Mouse (Mus musculus) gonadal fat pad, adult 2 months (tissue): ENCODE results near the gene Ell2. TPM values are rescaled to one million over a fixed set of nuclear protein-coding genes. Genes with fewer than 3 reads are reported as not detected.
"Not testable (repeated sequence)": the region's sequence is repeated elsewhere in the genome, so short reads cannot be mapped to it uniquely, and the experiment has no call there.

ENCODE experiments used
- DNase-seq: peaks from one replicate; pipeline ENCODE4 v3.0.0-alpha.2; 2012; ENCODE audit warnings: low read depth
- polyA plus RNA-seq: library from polyadenylated mRNA; depleted of rRNA; stranded (reverse); fragments of >200 nt; gene quantifications from 2 replicates; pipeline ENCODE4 v1.2.3, GENCODE M21; 2012; rRNA removed

Ell2 gene
- 7.6 and 8.2 TPM in 2 replicates for polyA plus RNA-seq

DNA sequence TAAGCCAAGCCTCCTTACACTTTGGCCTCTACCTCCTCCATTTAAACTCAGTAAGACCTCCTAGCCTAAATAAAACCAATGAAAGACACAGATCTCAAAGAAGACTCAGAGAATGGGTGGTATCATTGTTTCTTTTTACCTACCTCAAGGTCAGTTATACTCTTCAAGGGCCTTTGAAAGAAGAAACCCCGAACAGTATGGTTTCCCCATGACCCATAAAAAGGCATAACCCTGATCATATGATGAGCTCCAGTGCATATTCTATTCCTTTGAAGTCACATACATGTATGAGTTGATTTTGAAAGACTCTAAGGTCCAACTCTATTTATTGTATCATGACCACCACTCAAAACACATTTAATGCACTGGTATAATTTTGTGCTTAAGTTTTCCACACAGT lies at the start of gene Ell2:
Gene Ell2, plus strand, starts transcription at position 301 of the 400 bp plus-strand sequence.
- DNase-seq = no peak

DNA sequence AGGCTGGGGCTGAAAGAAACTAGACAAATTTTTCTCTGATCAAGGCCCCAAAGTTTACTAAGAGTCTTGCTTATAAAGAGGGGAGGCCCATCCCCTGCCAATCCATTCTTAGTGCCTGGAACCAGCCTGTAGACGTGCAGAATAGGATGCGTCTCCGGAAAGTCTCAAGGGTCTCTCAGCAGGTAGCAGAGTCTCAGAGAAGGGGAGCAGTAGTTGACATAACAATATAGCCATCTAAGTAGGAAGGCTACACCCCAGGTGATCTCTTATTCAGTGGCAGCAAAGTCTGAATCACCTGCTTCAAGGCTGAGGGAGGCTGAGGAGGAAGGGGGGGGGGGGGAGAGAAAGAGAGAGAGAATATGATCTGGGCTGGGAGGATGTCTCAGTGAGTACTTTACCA lies 21.1 kb upstream of the Ell2 start:
- no peak for DNase-seq

DNA sequence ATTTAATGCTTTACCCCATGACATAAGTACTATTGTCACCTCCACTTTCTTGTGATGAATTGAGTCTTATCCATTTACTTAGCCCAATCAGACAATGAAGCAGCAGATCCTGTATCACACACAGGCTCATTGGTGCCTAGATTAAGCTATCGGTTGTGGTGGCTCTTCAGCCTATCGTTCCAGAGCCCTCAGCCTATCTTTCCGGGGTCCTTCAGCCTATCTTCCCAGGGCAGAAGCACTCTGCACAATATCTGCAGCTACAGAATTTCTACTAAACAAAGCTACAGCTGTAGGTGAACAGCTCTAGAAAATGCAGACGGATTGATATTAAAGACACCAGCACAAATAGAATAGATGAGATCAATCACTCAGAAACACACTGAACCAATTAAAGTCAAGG lies 19.6 kb upstream of the Ell2 start:
- no peak for DNase-seq

DNA sequence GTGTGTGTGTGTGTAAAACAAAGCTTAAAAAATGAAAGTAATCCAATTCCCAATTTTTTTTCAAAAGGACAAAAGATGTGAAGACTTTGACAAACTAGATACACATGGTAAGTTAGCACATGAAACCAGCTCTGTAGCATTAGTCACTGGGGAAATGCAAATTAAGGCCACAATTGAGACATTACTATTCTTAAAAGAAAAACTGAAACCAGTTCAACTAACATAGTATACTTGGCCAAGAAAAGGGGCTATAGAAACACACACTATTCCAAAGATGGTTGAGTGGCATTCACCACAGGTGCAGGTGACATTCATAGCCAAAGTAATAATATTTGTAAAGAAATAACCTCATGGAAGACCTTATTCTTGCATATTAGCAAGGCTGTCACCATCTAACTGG lies 14.9 kb upstream of the Ell2 start:
- DNase-seq = no peak

DNA sequence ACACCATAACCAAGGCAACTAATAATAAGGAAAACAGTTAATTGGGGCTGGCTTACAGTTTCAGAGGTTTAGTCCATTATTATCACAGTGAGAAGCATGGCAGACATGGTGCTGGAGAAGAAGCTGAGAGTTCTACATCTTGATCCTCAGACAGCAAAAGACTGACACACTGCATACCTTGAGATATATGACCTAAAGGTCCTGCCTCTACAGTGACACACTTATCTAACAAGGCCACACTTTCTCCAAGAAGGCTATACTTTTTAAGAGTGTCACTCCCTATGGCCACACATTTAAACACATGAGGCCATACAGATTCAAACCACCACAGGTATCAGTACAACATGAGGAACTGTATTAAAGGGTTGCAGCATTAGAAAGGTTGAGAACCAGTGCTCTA lies 13.5 kb upstream of the Ell2 start:
- DNase-seq = no peak

DNA sequence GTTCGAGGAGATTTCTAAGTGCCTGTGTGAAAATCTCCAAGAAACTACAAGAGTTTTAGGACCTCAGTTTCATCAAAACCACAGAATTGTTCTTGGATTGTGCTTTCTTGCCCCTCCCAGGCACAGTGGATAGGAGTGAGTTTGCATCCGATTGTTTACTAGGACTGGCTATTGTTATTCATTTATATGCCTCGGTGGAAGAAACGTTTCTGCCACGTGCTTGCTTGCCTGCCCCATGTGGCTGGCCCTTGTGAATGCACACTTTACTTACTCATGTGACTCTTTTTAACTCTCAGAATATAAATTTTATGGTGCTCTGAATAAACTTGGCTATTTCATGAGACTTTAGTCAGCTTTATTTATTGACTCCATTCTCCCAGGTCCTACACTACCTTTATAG lies 3.7 kb upstream of the Ell2 start:
- DNase-seq = no peak

DNA sequence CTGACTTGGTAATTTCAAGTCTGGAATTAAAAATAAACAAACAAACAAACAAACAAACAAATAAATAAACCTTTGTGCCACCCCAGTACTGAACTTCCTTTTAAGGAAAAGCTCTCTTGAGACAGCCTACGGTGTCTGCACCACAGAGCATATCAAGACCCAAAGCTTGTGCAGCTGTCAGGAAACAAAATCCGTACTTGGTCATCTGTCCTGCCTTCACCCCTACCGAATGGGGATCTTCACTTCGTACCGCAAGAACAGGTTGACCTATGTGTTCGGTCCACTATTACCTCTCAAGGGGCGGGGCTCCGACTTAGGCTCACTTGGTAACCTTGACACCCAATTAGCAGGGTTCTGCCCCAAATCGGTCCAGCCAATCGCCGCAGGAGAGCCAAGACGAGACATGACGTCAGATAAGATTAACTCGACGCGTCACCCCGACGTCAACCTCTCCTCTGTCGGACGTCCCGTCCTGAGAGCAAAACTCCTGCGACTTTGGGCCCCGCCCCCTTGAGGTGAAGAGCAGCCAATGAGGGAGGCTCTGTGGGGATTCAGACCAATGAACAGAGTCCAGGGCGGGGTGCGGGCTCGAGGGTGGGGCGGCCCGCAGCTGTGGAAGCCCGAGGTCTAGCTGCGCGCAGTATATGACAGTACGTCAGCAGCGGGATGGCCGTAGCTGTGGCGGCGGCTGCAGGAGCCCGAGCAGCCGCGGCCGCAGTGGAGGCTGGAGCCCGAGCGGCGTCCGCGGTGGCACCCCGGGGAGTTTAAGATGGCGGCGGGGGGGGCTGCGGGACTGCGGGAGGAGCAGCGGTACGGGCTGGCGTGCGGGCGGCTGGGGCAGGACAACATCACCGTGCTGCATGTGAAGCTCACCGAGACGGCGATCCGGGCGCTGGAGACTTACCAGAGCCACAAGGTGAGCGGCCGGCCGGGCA lies 592 bp downstream of the Ell2 start:
- peak; percentile 62 for DNase-seq

DNA sequence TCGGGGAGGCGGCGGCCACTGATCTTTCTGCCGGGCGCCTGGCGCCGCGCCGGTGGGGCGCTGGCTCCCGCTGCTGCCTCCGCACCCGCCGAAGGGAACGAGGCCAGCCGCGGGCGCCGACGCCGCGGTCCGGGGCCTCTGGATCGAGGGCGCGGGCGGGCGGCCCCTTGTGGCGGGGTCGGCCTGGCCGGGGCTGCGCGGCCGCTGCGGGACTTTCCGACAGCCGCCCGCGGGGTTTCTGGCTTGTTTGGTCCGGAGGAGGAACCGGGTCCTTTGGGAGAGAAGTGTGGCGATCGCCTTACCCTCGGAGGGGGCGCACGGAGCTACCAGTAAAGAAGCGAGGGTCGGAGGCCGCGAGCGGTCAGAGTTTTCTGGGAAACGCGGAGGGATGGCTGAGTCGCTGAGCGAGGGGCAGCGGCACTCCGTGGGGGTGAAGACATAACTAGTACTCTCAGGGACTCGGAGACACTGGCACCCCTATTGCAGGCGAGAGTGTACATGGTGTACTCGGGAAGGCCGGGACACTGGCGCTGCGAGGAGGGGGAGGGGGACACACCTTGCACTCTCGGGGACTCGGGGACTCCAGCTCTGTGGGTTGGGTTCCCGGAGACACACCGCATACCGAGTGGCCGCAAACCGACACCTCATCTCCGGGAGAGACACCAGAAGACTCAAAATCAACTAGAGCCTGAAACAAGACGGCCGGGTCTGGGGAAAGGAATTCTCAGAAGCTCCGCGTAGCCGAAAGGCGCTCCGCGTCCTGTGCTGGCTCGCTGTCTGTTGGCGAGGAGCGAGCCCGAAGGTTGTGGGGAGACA lies 1.5 kb downstream of the Ell2 start:
- no peak for DNase-seq

DNA sequence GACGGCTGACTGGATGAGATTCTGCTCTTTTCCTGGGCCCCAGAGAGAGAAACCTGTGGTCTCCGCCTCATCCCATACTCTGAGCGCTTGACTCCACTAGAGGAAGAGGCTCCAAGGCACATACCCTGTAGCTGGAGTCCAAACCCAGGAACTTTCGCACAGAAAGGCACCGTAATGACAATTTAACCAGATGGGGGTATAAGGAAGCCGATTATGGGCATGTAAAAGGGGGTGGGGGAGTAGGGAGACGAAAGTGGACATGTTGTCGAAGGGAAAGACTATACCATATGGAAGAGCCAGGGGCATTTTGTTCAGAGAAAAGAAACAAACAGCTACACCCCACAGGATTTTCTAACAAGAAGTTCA lies 2.1 kb downstream of the Ell2 start:
- DNase-seq = no peak

DNA sequence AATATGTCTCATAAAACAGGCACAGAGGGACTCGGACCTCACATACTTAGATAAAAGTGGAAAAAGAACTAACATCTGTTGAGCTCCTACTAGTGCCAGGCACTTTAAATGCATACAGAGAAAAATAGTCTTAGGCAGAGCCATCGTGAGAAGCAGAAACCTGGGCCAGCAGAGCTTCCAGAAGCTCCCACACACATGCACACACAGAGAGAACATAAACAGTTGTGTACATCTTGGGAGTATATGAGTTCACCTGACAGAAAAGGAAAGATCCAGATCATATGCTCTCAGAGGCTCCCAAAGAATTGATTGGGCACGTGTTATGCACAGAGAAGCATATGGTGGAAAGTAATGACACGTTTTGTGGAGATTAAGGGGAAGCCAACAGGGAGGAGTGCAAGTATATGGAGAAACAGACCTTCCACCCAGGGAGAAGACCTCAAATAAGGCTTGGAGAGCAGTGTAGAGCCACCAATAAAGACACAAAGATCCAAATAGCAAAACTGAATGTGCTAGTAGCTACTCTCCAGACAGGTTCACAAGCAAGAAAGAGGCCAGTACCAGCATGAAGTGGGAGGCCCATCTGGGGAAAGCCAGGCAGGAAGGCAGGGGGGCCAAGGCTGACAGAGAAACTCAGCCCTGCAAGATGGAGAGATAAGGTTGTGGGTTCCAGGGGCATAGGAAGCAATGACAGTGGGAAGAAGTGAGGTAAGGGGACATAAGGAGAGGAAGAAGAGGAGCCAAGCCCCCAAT lies 2.6 kb downstream of the Ell2 start:
- no peak for DNase-seq

DNA sequence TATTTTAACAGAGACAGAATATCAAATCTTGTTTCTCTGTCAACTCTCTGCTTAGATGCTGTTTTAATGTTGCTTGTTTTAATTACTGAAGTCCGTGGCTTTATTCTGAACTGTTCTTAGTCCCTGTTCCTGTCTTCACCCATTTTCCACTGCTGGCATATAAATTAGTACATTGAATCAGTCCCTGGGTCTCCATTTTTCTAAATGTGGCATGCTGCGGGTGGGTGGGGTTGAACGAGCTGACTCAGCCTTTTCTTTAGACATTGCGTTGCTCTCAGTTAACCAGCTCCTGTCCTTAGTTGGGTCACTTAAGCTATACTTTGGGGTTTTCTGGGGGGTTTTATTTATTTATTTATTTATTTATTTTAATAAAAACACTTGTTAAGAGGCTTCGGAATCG lies 3.6 kb downstream of the Ell2 start:
- no peak for DNase-seq

DNA sequence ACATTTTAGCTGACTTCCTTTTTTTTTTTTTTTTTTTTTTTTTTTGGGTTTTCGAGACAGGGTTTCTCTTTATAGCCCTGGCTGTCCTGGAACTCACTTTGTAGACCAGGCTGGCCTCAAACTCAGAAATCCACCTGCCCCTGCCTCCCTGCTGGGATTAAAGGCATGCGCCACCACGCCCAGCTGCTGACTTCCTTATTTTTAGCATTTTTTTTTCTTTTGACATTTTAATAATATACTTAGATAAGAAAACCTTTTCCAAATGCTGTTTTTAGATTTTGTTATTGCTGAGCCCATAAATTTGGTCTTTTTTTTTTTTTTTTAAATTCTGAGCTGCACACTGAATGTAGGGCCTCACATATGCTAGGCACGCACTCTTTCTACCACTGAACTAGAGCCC lies 5.0 kb downstream of the Ell2 start:
- DNase-seq = not testable (repeated sequence)

DNA sequence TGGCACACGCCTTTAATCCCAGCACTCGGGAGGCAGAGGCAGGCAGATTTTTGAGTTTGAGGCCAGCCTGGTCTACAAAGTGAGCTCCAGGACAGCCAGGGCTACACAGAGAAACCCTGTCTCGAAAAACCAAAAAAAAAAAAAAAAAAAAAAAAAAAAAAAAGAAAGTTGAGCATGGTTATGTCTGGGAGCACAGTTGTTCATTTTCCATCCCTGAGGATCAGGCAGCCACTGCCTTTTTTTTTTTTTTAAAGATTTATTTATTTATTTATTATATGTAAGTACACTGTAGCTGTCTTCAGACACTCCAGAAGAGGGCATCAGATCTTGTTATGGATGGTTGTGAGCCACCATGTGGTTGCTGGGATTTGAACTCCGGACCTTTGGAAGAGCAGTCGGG lies 6.0 kb downstream of the Ell2 start:
- DNase-seq = not testable (repeated sequence)

DNA sequence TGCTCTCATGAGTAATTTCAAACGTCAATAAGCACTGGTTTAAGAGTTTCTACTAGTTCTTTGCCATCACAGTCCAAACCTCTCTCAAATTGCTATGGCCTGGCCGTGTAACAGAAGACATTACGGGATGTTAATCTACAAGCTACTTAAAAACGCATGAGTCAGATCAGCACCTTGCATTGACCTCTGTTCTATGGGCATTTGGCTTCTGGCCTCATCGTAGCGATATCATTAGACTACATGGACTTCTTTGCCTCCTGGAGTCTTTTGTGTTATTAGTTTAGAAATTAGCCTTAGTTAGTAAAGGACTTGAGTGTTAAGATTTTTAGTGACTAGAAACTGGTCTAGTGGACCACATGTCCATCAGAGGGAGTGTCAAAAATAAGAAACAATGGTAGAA lies 7.8 kb downstream of the Ell2 start:
- DNase-seq = no peak

DNA sequence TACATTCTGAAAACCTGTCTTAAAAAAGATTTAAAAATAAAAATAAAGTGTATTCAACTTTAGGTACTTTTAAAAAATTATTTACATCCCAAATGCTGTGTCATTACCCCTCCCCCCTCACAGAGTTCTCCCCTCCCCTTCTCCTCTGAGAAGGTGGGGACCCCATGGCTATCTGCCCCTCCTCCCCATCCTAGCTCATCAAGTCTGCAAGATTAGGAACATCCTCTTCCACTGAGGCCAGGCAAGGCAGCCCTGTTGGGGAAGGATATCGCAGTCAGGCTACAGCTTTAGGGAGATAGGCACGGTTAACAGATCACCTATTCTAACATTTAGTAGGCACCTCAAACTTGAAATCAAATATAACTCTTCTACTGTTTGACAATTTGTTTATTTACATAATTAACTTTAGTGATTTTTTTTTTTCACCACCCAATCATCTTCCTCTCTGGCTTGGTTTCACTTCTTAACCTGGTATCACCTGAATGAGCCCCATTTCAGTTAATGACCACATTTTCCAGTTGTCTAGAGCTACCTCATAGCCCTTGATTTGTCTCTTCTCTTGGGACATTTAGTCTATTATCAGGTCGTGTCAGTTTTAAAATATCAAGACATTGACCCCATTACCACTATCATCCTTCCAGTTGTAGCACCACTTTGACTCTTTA lies 11.2 kb downstream of the Ell2 start:
- no peak for DNase-seq

DNA sequence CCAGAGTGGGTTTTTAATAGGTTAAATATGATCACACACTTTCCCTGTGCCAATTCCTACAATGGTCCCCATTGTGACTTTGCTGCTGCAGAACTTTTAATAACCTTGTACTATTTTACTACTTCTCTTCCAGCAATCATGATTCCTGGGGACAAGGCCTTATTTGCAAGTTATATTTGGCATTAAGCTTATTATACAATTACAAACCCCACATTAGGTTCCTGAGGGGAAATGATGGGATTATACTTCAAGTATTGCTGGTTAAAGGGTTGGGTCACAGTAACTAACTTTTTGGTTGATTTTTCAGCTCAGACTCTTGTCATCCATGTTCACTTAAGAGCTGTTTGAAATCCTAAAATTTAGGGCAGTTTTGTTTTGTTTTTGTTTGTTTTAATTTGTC lies 11.8 kb downstream of the Ell2 start:
- no peak for DNase-seq

DNA sequence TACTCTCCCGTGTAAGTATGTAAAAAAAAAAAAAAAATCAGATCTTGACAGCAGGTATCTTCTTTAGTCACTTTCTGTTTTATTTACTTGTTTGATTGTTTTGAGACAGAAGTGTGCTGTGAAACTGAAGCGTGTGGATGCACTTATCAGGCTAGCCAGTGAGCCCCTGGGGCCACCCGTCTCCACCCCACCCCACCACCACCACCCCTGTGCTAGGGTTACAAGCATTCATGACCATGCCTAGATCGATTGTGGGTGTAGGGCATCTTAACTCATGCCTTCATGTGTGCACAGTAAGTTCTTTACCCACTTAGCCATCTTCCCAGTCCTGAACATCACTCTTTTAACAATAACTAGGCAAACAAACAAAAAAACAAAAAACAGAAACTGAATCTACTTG lies 13.1 kb downstream of the Ell2 start:
- DNase-seq = no peak

DNA sequence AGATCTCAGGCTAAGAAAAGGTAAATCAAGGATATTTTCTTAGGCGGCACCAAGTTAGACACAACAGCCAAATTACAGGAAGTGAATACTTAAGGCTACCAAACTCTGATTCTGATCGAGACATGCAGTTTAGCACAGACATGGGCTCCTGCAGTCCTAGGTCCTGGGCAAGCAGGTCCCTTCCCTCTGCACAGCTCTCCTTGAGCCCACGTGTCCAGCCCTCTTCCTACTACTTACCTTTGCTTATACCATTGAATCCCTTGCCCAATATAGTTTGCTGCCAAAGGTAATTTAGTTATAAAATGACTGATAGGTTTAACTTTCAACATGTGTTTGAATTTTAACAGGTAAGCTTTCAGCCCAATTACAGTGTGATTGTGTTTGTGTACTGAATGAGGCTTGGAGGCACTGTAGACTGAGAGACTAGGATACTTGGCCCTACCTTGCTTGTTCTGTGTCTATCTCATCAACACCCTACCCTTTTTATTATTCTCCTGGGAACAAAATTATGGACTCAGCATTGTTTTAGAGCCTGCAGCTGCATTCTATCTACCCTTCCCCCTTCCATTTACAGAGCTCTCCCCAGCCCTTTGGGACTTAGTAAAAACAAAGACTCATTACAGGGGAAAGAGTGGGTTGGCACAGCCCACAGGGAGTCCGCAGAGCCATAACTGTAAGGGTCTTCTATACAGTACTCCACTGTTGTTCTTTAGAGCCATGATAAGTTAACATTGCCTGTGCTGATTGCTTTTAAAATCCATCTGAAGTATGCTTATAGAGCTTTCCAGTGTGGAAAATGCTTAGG lies 20.2 kb downstream of the Ell2 start:
- no peak for DNase-seq

DNA sequence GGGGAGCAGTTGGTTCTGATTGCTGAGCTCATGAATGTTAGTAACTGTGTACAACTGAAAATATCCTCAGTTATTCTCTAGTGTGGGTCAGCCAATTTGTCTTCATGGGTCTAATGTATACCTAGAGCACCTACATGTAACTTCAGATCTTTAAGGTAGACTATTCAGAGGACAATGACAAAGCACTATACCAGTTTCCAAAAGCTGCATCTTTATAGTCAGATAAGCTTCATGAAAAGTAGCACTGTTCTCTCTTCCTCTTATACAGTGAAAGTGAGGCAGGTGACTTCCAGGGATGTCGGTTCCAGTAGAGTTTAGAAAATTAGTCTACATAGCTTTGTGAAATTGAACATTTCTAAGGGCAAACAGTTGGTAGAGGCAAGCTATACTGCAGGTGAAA lies 21.4 kb downstream of the Ell2 start:
- DNase-seq = no peak

DNA sequence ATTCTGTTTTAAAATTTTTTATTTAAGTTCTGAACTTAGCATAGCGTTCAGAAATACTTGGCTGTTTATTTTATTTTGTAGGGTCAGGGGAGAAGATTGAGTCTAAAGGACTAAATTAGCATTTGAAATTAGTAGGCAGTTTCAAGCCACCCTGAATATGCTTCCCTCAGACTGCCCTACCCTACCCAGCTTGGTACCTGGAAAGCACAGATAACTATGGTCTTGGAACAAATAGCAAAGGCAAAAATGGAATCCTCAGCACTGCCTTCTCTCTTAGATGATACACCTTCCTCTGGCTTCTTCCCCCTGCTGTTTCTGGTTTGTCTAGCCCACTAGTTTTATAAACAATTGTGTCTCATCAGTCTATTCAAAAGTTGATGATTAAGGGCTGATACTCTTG lies 23.3 kb downstream of the Ell2 start:
- no peak for DNase-seq

DNA sequence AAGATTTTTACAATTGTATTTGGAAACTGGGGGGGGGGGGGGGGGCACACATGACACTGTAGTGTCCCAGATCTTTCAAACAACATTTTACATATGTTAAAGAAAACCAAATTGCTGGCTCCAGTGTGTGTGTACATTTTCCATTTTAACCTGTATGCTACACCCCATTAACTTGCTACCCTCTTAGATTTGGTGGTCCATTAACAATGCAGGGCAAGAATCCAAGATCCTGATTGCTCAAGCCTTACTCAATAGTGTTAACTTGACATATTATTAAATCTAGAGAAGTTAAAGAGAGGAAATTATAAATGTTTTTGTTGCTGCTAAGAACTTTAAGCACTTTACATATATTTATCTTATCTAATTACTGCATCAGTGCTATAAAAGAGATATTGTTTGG lies 24.2 kb downstream of the Ell2 start:
- DNase-seq = no peak
